Mouse (Mus musculus): ENCODE measurements around the gene Trpm3. TPM values are rescaled to one million over a fixed set of nuclear protein-coding genes. Genes with fewer than 3 reads are reported as not detected.

Gene Trpm3
- polyA plus RNA-seq, 1 experiment: not detected

- TF ChIP-seq GATA1 (IDR thresholded peaks at IDR 0.05; ENCODE audit: borderline replicate concordance, low read length): no peak
- no peak for TF ChIP-seq FLI1 (IDR thresholded peaks at IDR 0.05; ENCODE audit: low read length)
- H3K36me3 ChIP-seq (replicated peaks; ENCODE audit: low read length): no peaks in the 10 kb centered on the region
- H3K4me1 ChIP-seq: no peaks in the 10 kb centered on the region
- no peak overlapping the region for H3K4me3 ChIP-seq (replicated peaks)
- no peaks in the 10 kb centered on the region for H3K9me3 ChIP-seq
- no peaks in the 10 kb centered on the region for H3K27me3 ChIP-seq (replicated peaks)
Measured at GRCm38 (mm10) chr19:22179017-22179416, 40.2 kb downstream of the Trpm3 start.

DNA sequence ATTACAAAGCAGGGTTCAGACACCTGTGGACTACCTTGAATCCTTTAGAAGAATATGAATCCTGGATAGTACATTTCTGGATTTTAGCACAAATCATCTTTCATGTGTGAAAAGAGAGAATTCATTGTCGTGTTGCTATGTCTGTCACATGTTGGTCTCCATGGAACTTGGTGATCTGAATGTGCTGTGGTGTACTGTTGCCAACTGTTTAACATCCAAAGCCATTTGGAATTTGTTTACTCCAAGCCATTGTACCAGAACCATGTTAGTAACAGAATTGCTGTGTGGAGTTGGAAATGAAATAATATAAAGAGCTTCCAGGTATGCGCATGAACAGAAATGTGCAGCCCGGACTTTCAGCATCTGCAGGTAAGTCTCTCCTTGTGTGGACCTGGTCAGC is 41.3 kb downstream of the Trpm3 start:
- no peaks in the 10 kb centered on the region for H3K27me3 ChIP-seq (replicated peaks)
- no peaks in the 10 kb centered on the region for H3K36me3 ChIP-seq (replicated peaks; ENCODE audit: low read length)
- no peaks in the 10 kb centered on the region for H3K9me3 ChIP-seq
- H3K4me1 ChIP-seq: no peaks in the 10 kb centered on the region
- TF ChIP-seq FLI1 (IDR thresholded peaks at IDR 0.05; ENCODE audit: low read length) (no peak), GATA1 (IDR thresholded peaks at IDR 0.05; ENCODE audit: borderline replicate concordance, low read length) (no peak)
- H3K4me3 ChIP-seq (replicated peaks): no peak overlapping the region

- H3K4me3 ChIP-seq (replicated peaks): no peak overlapping the region
- no peaks in the 10 kb centered on the region for H3K27me3 ChIP-seq (replicated peaks)
- H3K4me1 ChIP-seq: no peaks in the 10 kb centered on the region
- H3K9me3 ChIP-seq: no peaks in the 10 kb centered on the region
- H3K36me3 ChIP-seq (replicated peaks; ENCODE audit: low read length): no peaks in the 10 kb centered on the region
- TF ChIP-seq FLI1 (IDR thresholded peaks at IDR 0.05; ENCODE audit: low read length): no peak
- TF ChIP-seq GATA1 (IDR thresholded peaks at IDR 0.05; ENCODE audit: borderline replicate concordance, low read length): no peak
Measured at GRCm38 (mm10) chr19:22189716-22190115, 50.9 kb downstream of the Trpm3 start.

DNA sequence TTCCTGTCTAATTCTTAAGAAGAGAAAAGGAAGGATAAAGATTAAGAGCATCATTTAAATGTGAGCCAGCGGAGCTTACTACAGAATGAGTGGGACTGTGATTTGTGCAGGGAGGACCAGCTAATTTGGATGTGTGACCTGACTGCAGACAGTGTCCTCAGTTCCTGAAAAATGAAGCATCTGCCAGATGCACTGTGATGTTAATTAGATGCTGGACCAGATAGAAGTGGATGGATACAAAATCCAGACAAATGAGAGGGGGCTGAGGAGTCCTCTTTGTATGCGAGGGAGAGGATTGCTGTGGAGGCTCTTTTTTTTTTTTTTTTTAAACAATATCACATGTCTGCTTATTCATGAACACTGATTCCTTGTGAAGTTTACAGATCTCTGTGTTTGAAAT is 83.7 kb downstream of the Trpm3 start:
- Histone ChIP-seq H3K9me3 (no peaks in the 10 kb centered on the region), H3K36me3 (replicated peaks; ENCODE audit: low read length) (no peaks in the 10 kb centered on the region), H3K27me3 (replicated peaks) (no peaks in the 10 kb centered on the region), H3K4me3 (replicated peaks) (no peak overlapping the region), H3K4me1 (no peaks in the 10 kb centered on the region)
- TF ChIP-seq GATA1 (IDR thresholded peaks at IDR 0.05; ENCODE audit: borderline replicate concordance, low read length): no peak
- TF ChIP-seq FLI1 (IDR thresholded peaks at IDR 0.05; ENCODE audit: low read length): no peak

- Histone ChIP-seq H3K9me3 (no peaks in the 10 kb centered on the region; the same call in 1 of the 2 replicates), H3K4me1 (no peaks in the 10 kb centered on the region), H3K27me3 (replicated peaks) (no peaks in the 10 kb centered on the region), H3K4me3 (replicated peaks) (no peak overlapping the region), H3K36me3 (replicated peaks; ENCODE audit: low read length) (no peaks in the 10 kb centered on the region)
- TF ChIP-seq GATA1 (IDR thresholded peaks at IDR 0.05; ENCODE audit: borderline replicate concordance, low read length): no peak
- no peak for TF ChIP-seq FLI1 (IDR thresholded peaks at IDR 0.05; ENCODE audit: low read length)
Measured at GRCm38 (mm10) chr19:22234187-22234586, 95.3 kb downstream of the Trpm3 start.

DNA sequence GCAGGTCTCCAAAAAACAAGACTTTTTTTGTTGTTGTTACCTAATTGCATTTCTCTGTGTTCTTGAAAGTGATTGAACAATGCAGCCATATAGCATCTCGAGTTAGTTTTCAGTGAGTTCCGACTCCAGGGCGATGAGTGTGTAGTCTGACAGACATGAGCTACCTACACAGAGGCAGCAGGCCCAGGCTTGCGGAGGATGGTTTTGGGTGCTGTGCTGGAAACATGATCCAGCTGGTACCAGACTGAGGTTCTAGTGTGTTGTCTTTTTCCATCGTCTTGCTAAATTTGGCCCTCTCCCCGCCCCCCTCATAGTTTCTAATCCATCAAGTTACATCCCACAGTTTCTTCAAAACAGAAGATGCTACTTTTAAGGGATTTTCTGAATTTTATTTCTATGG is 110.2 kb downstream of the Trpm3 start:
- H3K27me3 ChIP-seq (replicated peaks): no peaks in the 10 kb centered on the region
- no peaks in the 10 kb centered on the region for H3K4me1 ChIP-seq
- TF ChIP-seq FLI1 (IDR thresholded peaks at IDR 0.05; ENCODE audit: low read length) (no peak), GATA1 (IDR thresholded peaks at IDR 0.05; ENCODE audit: borderline replicate concordance, low read length) (no peak)
- no peaks in the 10 kb centered on the region for H3K9me3 ChIP-seq
- H3K36me3 ChIP-seq (replicated peaks; ENCODE audit: low read length): no peaks in the 10 kb centered on the region
- no peak overlapping the region for H3K4me3 ChIP-seq (replicated peaks)

- Histone ChIP-seq H3K9me3 (no peaks in the 10 kb centered on the region), H3K27me3 (replicated peaks) (no peaks in the 10 kb centered on the region), H3K4me3 (replicated peaks) (no peak overlapping the region), H3K36me3 (replicated peaks; ENCODE audit: low read length) (no peaks in the 10 kb centered on the region), H3K4me1 (no peaks in the 10 kb centered on the region)
- no peak for TF ChIP-seq GATA1 (IDR thresholded peaks at IDR 0.05; ENCODE audit: borderline replicate concordance, low read length)
- no peak for TF ChIP-seq FLI1 (IDR thresholded peaks at IDR 0.05; ENCODE audit: low read length)
Measured at GRCm38 (mm10) chr19:22272916-22273315, 134.1 kb downstream of the Trpm3 start.

- H3K4me1 ChIP-seq: no peaks in the 10 kb centered on the region
- no peaks in the 10 kb centered on the region for H3K9me3 ChIP-seq
- H3K36me3 ChIP-seq (replicated peaks; ENCODE audit: low read length): no peaks in the 10 kb centered on the region
- no peaks in the 10 kb centered on the region for H3K27me3 ChIP-seq (replicated peaks)
- no peak overlapping the region for H3K4me3 ChIP-seq (replicated peaks)
- TF ChIP-seq GATA1 (IDR thresholded peaks at IDR 0.05; ENCODE audit: borderline replicate concordance, low read length) (no peak), FLI1 (IDR thresholded peaks at IDR 0.05; ENCODE audit: low read length) (no peak)
Measured at GRCm38 (mm10) chr19:22284651-22285050, 145.8 kb downstream of the Trpm3 start.

DNA sequence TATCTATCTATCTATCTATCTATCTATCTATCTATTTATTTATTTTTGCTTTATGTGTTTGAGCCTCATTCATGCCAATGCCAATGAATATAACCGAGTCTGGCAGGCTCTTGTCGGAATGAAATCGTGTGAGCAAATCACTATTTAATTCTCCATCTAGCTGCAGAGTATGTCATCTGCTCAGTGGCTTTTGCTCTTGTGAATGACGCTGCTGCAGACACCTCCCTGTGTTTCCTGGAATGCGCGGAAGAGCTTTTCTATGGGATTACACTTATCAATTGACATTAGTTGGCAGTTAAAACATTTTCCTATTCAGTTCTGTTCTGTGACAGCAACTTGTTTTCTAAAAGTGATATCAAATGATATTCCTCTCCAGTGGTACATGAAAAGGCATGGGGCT is 153.8 kb downstream of the Trpm3 start:
- no peaks in the 10 kb centered on the region for H3K36me3 ChIP-seq (replicated peaks; ENCODE audit: low read length)
- H3K4me1 ChIP-seq: no peaks in the 10 kb centered on the region
- H3K9me3 ChIP-seq: no peaks in the 10 kb centered on the region
- no peak overlapping the region for H3K4me3 ChIP-seq (replicated peaks)
- no peak for TF ChIP-seq GATA1 (IDR thresholded peaks at IDR 0.05; ENCODE audit: borderline replicate concordance, low read length)
- TF ChIP-seq FLI1 (IDR thresholded peaks at IDR 0.05; ENCODE audit: low read length): no peak
- peaks cover 2% of the 10 kb centered on the region for H3K27me3 ChIP-seq (replicated peaks)

- Histone ChIP-seq H3K27me3 (replicated peaks) (peaks cover 4% of the 10 kb centered on the region), H3K36me3 (replicated peaks; ENCODE audit: low read length) (no peaks in the 10 kb centered on the region), H3K4me1 (peaks cover 12% of the 10 kb centered on the region), H3K9me3 (peaks cover 3% of the 10 kb centered on the region; the same call in 1 of the 2 replicates), H3K4me3 (replicated peaks) (no peak overlapping the region)
- no peak for TF ChIP-seq GATA1 (IDR thresholded peaks at IDR 0.05; ENCODE audit: borderline replicate concordance, low read length)
- no peak for TF ChIP-seq FLI1 (IDR thresholded peaks at IDR 0.05; ENCODE audit: low read length)
Measured at GRCm38 (mm10) chr19:22300906-22301305, 162.1 kb downstream of the Trpm3 start.
